Mouse (Mus musculus) heart, adult 11 months (tissue): Measurements from ENCODE around the gene Tenm4.
A peak's percentile ranks its signal among the peaks of the same experiment; 100 is the strongest.

ENCODE experiments used
- DNase-seq: peaks from one replicate; pipeline ENCODE4 v3.0.0; 2022

Tenm4 gene

GRCm38 (mm10) chr7:96489348-96490076, 318.5 kb downstream of the Tenm4 start:
- DNase-seq: no peak

- no peak for DNase-seq
These were observed 320.9 kb downstream of the Tenm4 start for GRCm38 (mm10) chr7:96491896-96492295.

GRCm38 (mm10) chr7:96492696-96493095, 321.6 kb downstream of the Tenm4 start:
- DNase-seq: no peak

- no peak for DNase-seq
These were observed 323.0 kb downstream of the Tenm4 start for GRCm38 (mm10) chr7:96494057-96494456.

GRCm38 (mm10) chr7:96500108-96500507, 329.1 kb downstream of the Tenm4 start:
- DNase-seq: no peak

- DNase-seq: no peak
These were observed 329.8 kb downstream of the Tenm4 start for GRCm38 (mm10) chr7:96500797-96501196.

GRCm38 (mm10) chr7:96502321-96502973, 331.4 kb downstream of the Tenm4 start:
- no peak for DNase-seq

- DNase-seq: peak; percentile 49
These were observed 334.5 kb downstream of the Tenm4 start for GRCm38 (mm10) chr7:96505538-96505937.

GRCm38 (mm10) chr7:96507046-96507445, 336.0 kb downstream of the Tenm4 start:
- DNase-seq: peak; percentile 53

GRCm38 (mm10) chr7:96510396-96510795, 339.4 kb downstream of the Tenm4 start:
- no peak for DNase-seq

- no peak for DNase-seq
These were observed 340.1 kb downstream of the Tenm4 start for GRCm38 (mm10) chr7:96511018-96511609.

- DNase-seq: no peak
These were observed 341.0 kb downstream of the Tenm4 start for GRCm38 (mm10) chr7:96511953-96512511.

- DNase-seq: peak; percentile 91
These were observed 348.2 kb downstream of the Tenm4 start for GRCm38 (mm10) chr7:96519216-96519615.

- DNase-seq: no peak
These were observed 350.9 kb downstream of the Tenm4 start for GRCm38 (mm10) chr7:96521956-96522355.

- peak; percentile 98 for DNase-seq
These were observed 352.6 kb downstream of the Tenm4 start for GRCm38 (mm10) chr7:96523673-96524072.

- no peak for DNase-seq
These were observed 353.6 kb downstream of the Tenm4 start for GRCm38 (mm10) chr7:96524486-96525205.

GRCm38 (mm10) chr7:96525344-96525743, 354.3 kb downstream of the Tenm4 start:
- no peak for DNase-seq

GRCm38 (mm10) chr7:96530571-96531426, 359.8 kb downstream of the Tenm4 start:
- DNase-seq: no peak

GRCm38 (mm10) chr7:96531954-96532737, 361.1 kb downstream of the Tenm4 start:
- DNase-seq: no peak

GRCm38 (mm10) chr7:96532804-96533400, 361.9 kb downstream of the Tenm4 start:
- no peak for DNase-seq
